Mouse (Mus musculus) embryonic facial prominence, embryonic 13.5 days (tissue): ENCODE results near the gene Irx6. TPM values are rescaled to one million over a fixed set of nuclear protein-coding genes. Genes with fewer than 3 reads are reported as not detected.

Experiments
- ATAC-seq: fragments of 200-750 bp; cut with Nextera tagmentation; 2 replicates; pipeline ENCODE4 v1.8.0; 2017; ENCODE audit warnings: low read depth; ENCODE audit not compliant: insufficient number of reproducible peaks, insufficient read depth, low FRiP score, low TSS enrichment
- H3K27ac ChIP-seq: fragments of 300-500 bp; sonication (generic); 2 replicates; pipeline ENCODE4 v1.5.1; 2015; ENCODE audit warnings: moderate library complexity, mild to moderate bottlenecking, inconsistent platforms
- H3K27me3 ChIP-seq: fragments of 300-500 bp; sonication (generic); 2 replicates; pipeline ENCODE4 v1.6.1; 2015; ENCODE audit warnings: mild to moderate bottlenecking, inconsistent platforms
- H3K36me3 ChIP-seq: fragments of 300-500 bp; sonication (generic); 2 replicates; pipeline ENCODE4 v1.6.1; 2015; ENCODE audit warnings: mild to moderate bottlenecking, inconsistent platforms
- H3K4me1 ChIP-seq: fragments of 300-500 bp; sonication (generic); 2 replicates; pipeline ENCODE4 v1.6.1; 2015; ENCODE audit warnings: inconsistent platforms
- H3K4me2 ChIP-seq: fragments of 300-500 bp; sonication (generic); 2 replicates; pipeline ENCODE4 v1.6.1; 2015; ENCODE audit warnings: moderate library complexity, mild to moderate bottlenecking, inconsistent platforms
- H3K4me3 ChIP-seq: fragments of 300-500 bp; sonication (generic); 2 replicates; pipeline ENCODE4 v1.5.1; 2015; ENCODE audit warnings: mild to moderate bottlenecking, inconsistent platforms
- H3K9ac ChIP-seq: fragments of 300-500 bp; sonication (generic); 2 replicates; pipeline ENCODE4 v1.6.1; 2015; ENCODE audit warnings: mild to moderate bottlenecking, inconsistent platforms
- H3K9me3 ChIP-seq: fragments of 300-500 bp; sonication (generic); 2 replicates; pipeline ENCODE4 v1.6.1; 2016; ENCODE audit warnings: inconsistent platforms
- WGBS: fragments of 180-500 bp; shearing (Covaris S2); methylation state at CpG from one replicate; pipeline ENCODE4 v1.1.7; 2015; ENCODE audit warnings: mixed read lengths; 5-methylcytosine and 5-hydroxymethylcytosine counted together
- polyA plus RNA-seq: library from polyadenylated mRNA; unstranded; fragments of >200 nt; fragmentation: Nextera tagmentation; extraction: Ambion mirVana; gene quantifications from 2 replicates; pipeline ENCODE4 v1.2.1, GENCODE M21; 2015

The Irx6 gene
- polyA plus RNA-seq, 1 experiment from 2014 or later = 1.1 TPM

- Histone ChIP-seq H3K4me3 (no peak overlapping the region), H3K36me3 (no peaks in the 10 kb centered on the region), H3K9me3 (no peaks in the 10 kb centered on the region), H3K4me1 (peaks cover 43% of the 10 kb centered on the region), H3K9ac (no peak overlapping the region), H3K27me3 (peaks cover 24% of the 10 kb centered on the region; the same call in 1 of the 2 replicates), H3K4me2 (peak overlapping the region; percentile 33), H3K27ac (no peak overlapping the region)
- ATAC-seq = 0 out of 2 replicates have a peak, but pooled peaks have one; percentile 59
- 47% methylated on average over 8 of the region's 8 CpGs for WGBS
Observed at GRCm38 (mm10) chr8:92721936-92722321, 47.8 kb downstream of the Irx6 start.

GRCm38 (mm10) chr8:92723320-92723719, 49.2 kb downstream of the Irx6 start:
- no peak overlapping the region for H3K9ac ChIP-seq
- H3K4me1 ChIP-seq = peaks cover 31% of the 10 kb centered on the region
- no peaks in the 10 kb centered on the region for H3K36me3 ChIP-seq
- 37% methylated on average over 6 of the region's 6 CpGs for WGBS
- no peak overlapping the region for H3K4me3 ChIP-seq
- H3K27ac ChIP-seq = no peak overlapping the region
- H3K9me3 ChIP-seq = no peaks in the 10 kb centered on the region
- H3K27me3 ChIP-seq = peaks cover 33% of the 10 kb centered on the region; the same call in 1 of the 2 replicates
- H3K4me2 ChIP-seq = no peak overlapping the region
- ATAC-seq = no peak

- 61% methylated on average over 7 of the region's 7 CpGs for WGBS
Observed at GRCm38 (mm10) chr8:92723947-92724346, 49.9 kb downstream of the Irx6 start.

GRCm38 (mm10) chr8:92724359-92724758, 50.3 kb downstream of the Irx6 start:
- WGBS = 73% methylated on average over 8 of the region's 8 CpGs
- no peak for ATAC-seq
- no peak overlapping the region for H3K9ac ChIP-seq
- H3K4me1 ChIP-seq = peaks cover 29% of the 10 kb centered on the region
- no peaks in the 10 kb centered on the region for H3K9me3 ChIP-seq
- no peak overlapping the region for H3K27ac ChIP-seq
- H3K4me2 ChIP-seq = no peak overlapping the region
- H3K36me3 ChIP-seq = no peaks in the 10 kb centered on the region
- H3K4me3 ChIP-seq = no peak overlapping the region
- H3K27me3 ChIP-seq = peaks cover 30% of the 10 kb centered on the region; the same call in 1 of the 2 replicates

More at GRCm38 (mm10) chr8:92723947-92724346, 49.9 kb downstream of the Irx6 start:
- H3K9ac ChIP-seq = no peak overlapping the region
- no peak overlapping the region for H3K4me3 ChIP-seq
- H3K36me3 ChIP-seq = no peaks in the 10 kb centered on the region
- ATAC-seq = no peak
- H3K4me1 ChIP-seq = peaks cover 29% of the 10 kb centered on the region
- H3K9me3 ChIP-seq = no peaks in the 10 kb centered on the region
- no peak overlapping the region for H3K4me2 ChIP-seq
- peaks cover 30% of the 10 kb centered on the region; the same call in 1 of the 2 replicates for H3K27me3 ChIP-seq
- no peak overlapping the region for H3K27ac ChIP-seq

Other genes starting within 250 kb of the Irx6 start
- gene Mmp2, start 153.0 kb downstream of the Irx6 start, polyA plus RNA-seq = 256 and 306 TPM in 2 replicates
- 8.5 and 9.4 TPM in 2 replicates for gene Lpcat2, start 181.1 kb downstream of the Irx6 start, polyA plus RNA-seq
- 6.2 and 9.4 TPM in 2 replicates for gene Capns2, start 227.1 kb downstream of the Irx6 start, polyA plus RNA-seq